Mouse (Mus musculus): ENCODE data around the gene Hspa14.

DNA sequence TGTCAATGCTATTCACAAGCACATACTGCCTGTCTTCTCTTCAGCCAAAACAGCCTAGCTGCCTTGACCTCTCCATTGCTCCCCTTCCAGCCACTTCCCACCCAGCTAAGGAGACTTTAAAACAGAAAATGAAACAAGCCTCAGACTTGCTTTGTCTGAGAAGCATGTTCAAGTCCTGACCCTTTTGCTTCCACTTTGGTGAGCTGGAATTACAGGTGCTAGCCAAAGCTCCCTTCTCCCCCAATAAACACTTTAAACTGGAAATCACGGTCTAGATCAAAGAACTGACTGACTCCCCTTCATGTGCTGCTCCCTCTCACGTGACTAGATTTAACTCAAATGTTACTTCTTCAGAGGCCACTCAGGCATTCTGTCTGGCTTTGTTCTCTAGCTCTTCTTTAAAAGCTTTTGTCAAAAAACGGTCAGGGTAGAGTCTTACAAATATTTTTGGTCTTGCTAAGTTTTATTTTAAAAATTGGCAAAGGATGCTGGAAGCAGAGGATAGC is 36.8 kb downstream of the Hspa14 start:
- TF ChIP-seq CTCF (IDR thresholded peaks at IDR 0.05; ENCODE audit: low read depth) (no peak), EP300 (IDR thresholded peaks at IDR 0.05; ENCODE audit: low read depth) (no peak)

Data from liver, embryonic 14.5 days (tissue).